Comparison of ENCODE assay signal across 18 mouse cellular contexts in the genomic region with DNA sequence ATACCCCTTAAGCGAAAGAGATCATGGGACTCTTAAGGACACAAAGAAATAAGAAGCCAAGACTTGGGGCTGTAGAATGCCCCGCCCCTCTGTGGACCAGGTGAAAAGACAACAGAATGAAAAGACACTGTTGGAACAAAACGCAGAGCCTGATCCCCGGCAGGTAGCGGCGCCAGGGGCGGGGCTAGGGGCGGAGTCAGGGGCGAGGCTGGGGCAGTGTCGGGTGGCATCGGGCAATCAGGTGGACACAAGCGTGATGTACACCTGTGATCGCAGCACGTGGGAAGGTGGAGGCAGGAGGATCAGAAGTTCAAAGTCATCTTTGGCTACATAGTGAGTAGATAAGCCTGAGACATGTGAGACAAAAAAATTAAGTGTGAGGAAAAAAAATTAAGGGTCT.
DNase-seq lines count a peak whose midpoint lies in the region; ATAC-seq and TF ChIP-seq lines count a peak whose summit lies in the region.
"Had no signal": no experiment of that assay in that cellular context is flagged by ENCODE, and none has a peak within 500 bp of the region (broad histone marks: within the 10 kb centered on the region; RNA-seq: fewer than 3 reads in every experiment).

No protein-coding gene starts in this region.

- no peaks in the 10 kb centered on the region for H3K36me3 ChIP-seq in lung, embryonic 14.5 days (ENCODE audit: insufficient read depth)
- no peaks in the 10 kb centered on the region for H3K36me3 ChIP-seq in embryonic facial prominence, embryonic 14.5 days (ENCODE audit: control insufficient read depth, insufficient read depth, low read length)
- H3K36me3 ChIP-seq in intestine, postnatal 0 days (ENCODE audit: control insufficient read depth, insufficient read depth), result no peaks in the 10 kb centered on the region
- H3K36me3 ChIP-seq in heart, embryonic 11.5 days (ENCODE audit: control insufficient read depth, insufficient read depth, low read length), result no peaks in the 10 kb centered on the region
- H3K36me3 ChIP-seq: forebrain, embryonic 15.5 days; hindbrain, embryonic 15.5 days; limb, embryonic 12.5 days; lung, embryonic 15.5 days; stomach, embryonic 15.5 days had no signal

- TF ChIP-seq CTCF in lung, embryonic 14.5 days (IDR thresholded peaks at IDR 0.05; ENCODE audit: low read depth), result no peak
- TF ChIP-seq CTCF in lung, adult 2 months (IDR thresholded peaks at IDR 0.05; ENCODE audit: insufficient read depth, low read length), result no peak
- TF ChIP-seq CTCF in intestine, postnatal 0 days (IDR thresholded peaks at IDR 0.05; ENCODE audit: low read depth), result no peak

- DNase-seq in lung, embryonic 14.5 days, result peak; percentile 15
- no peak for DNase-seq in lung, adult 2 months
- no peak for DNase-seq in embryonic facial prominence, embryonic 14.5 days (ENCODE audit: low spot score)
- DNase-seq in lung, postnatal 36 days, result peak; percentile 14
- DNase-seq in Muller cell, postnatal 12 days (ENCODE audit: inconsistent ontology term), result no peak
- DNase-seq: adrenal gland, postnatal 10 days; cerebellum, adult 2 months; gastrocnemius, adult 2 months; heart, adult 11 months; right cerebral cortex, adult 18-20 months had no signal

- no peaks in the 10 kb centered on the region for H3K9me3 ChIP-seq in lung, embryonic 14.5 days (ENCODE audit: low read depth, low read length)
- no peaks in the 10 kb centered on the region for H3K9me3 ChIP-seq in embryonic facial prominence, embryonic 14.5 days (ENCODE audit: control insufficient read depth, low read length)
- H3K9me3 ChIP-seq in intestine, postnatal 0 days (ENCODE audit: control insufficient read depth), result no peaks in the 10 kb centered on the region
- no peaks in the 10 kb centered on the region for H3K9me3 ChIP-seq in heart, embryonic 11.5 days (replicated peaks; ENCODE audit: control insufficient read depth, low read length)
- H3K9me3 ChIP-seq: forebrain, embryonic 15.5 days; hindbrain, embryonic 15.5 days; lung, embryonic 15.5 days; stomach, embryonic 15.5 days had no signal

- no peak overlapping the region for H3K9ac ChIP-seq in lung, embryonic 14.5 days
- no peak overlapping the region for H3K9ac ChIP-seq in embryonic facial prominence, embryonic 14.5 days (ENCODE audit: low read depth, low read length)
- H3K9ac ChIP-seq in intestine, postnatal 0 days (ENCODE audit: low read depth, low read length), result no peak overlapping the region
- H3K9ac ChIP-seq in heart, embryonic 11.5 days (ENCODE audit: low read depth, low read length), result no peak overlapping the region
- H3K9ac ChIP-seq: forebrain, embryonic 15.5 days; hindbrain, embryonic 15.5 days; limb, embryonic 12.5 days; lung, embryonic 15.5 days; stomach, embryonic 15.5 days had no signal

- H3K4me3 ChIP-seq in lung, embryonic 14.5 days (ENCODE audit: low read depth, low read length), result no peak overlapping the region
- no peak overlapping the region for H3K4me3 ChIP-seq in lung, adult 2 months (replicated peaks; ENCODE audit: extremely low read depth, low read depth, low read length)
- no peak overlapping the region for H3K4me3 ChIP-seq in embryonic facial prominence, embryonic 14.5 days (ENCODE audit: low read depth, low read length)
- no peak overlapping the region for H3K4me3 ChIP-seq in intestine, postnatal 0 days (ENCODE audit: low read depth, low read length)
- H3K4me3 ChIP-seq in heart, embryonic 11.5 days (ENCODE audit: low read depth, low read length), result no peak overlapping the region
- H3K4me3 ChIP-seq: forebrain, embryonic 15.5 days; gastrocnemius, adult 2 months; hindbrain, embryonic 15.5 days; limb, embryonic 12.5 days; lung, embryonic 15.5 days; stomach, embryonic 15.5 days had no signal

- WGBS in lung, embryonic 14.5 days, result 23% methylated on average over 14 of the region's 14 CpGs
- 22% methylated on average over 14 of the region's 14 CpGs for WGBS in lung, adult 2 months
- WGBS in embryonic facial prominence, embryonic 14.5 days, result 18% methylated on average over 14 of the region's 14 CpGs
- 8% methylated on average over 14 of the region's 14 CpGs for WGBS in intestine, postnatal 0 days
- 18% methylated on average over 14 of the region's 14 CpGs for WGBS in heart, embryonic 11.5 days (ENCODE audit: insufficient replicate concordance)

- H3K27me3 ChIP-seq in lung, embryonic 14.5 days (ENCODE audit: insufficient read depth, low read length), result no peaks in the 10 kb centered on the region
- H3K27me3 ChIP-seq in embryonic facial prominence, embryonic 14.5 days (replicated peaks; ENCODE audit: control insufficient read depth, insufficient read depth, low read length), result no peaks in the 10 kb centered on the region
- H3K27me3 ChIP-seq in intestine, postnatal 0 days (replicated peaks; ENCODE audit: control insufficient read depth, insufficient read depth, low read length), result no peaks in the 10 kb centered on the region
- H3K27me3 ChIP-seq in heart, embryonic 11.5 days (ENCODE audit: control insufficient read depth, insufficient read depth, low read length), result peaks cover 2% of the 10 kb centered on the region; the same call in 1 of the 2 replicates
- H3K27me3 ChIP-seq: forebrain, embryonic 15.5 days; hindbrain, embryonic 15.5 days; lung, embryonic 15.5 days; stomach, embryonic 15.5 days had no signal

- no peaks in the 10 kb centered on the region for H3K4me1 ChIP-seq in lung, embryonic 14.5 days (ENCODE audit: insufficient read depth)
- no peaks in the 10 kb centered on the region for H3K4me1 ChIP-seq in lung, adult 2 months (ENCODE audit: control insufficient read depth, insufficient read depth, low read length)
- H3K4me1 ChIP-seq in embryonic facial prominence, embryonic 14.5 days (ENCODE audit: control insufficient read depth, insufficient read depth, low read length), result no peaks in the 10 kb centered on the region
- no peaks in the 10 kb centered on the region for H3K4me1 ChIP-seq in intestine, postnatal 0 days (replicated peaks; ENCODE audit: control insufficient read depth, insufficient read depth, low read length)
- no peaks in the 10 kb centered on the region for H3K4me1 ChIP-seq in heart, embryonic 11.5 days (ENCODE audit: control insufficient read depth, insufficient read depth, low read length)
- H3K4me1 ChIP-seq: limb, embryonic 12.5 days; lung, embryonic 15.5 days; stomach, embryonic 15.5 days had no signal

- no peak overlapping the region for H3K27ac ChIP-seq in lung, embryonic 14.5 days (ENCODE audit: low read depth)
- no peak overlapping the region for H3K27ac ChIP-seq in embryonic facial prominence, embryonic 14.5 days (replicated peaks; ENCODE audit: low read depth, low read length)
- H3K27ac ChIP-seq in intestine, postnatal 0 days (ENCODE audit: low read depth, low read length), result no peak overlapping the region
- H3K27ac ChIP-seq in heart, embryonic 11.5 days (ENCODE audit: low read depth, low read length), result no peak overlapping the region
- H3K27ac ChIP-seq: forebrain, embryonic 15.5 days; gastrocnemius, adult 2 months; hindbrain, embryonic 15.5 days; limb, embryonic 12.5 days; lung, embryonic 15.5 days; stomach, embryonic 15.5 days had no signal

- ATAC-seq in lung, embryonic 14.5 days (ENCODE audit: insufficient read depth), result no peak
- ATAC-seq in embryonic facial prominence, embryonic 14.5 days (ENCODE audit: low read depth), result peak; percentile 55; the same call in 1 of the 2 replicates
- ATAC-seq in intestine, postnatal 0 days, result peak; percentile 49; the same call in 1 of the 2 replicates
- ATAC-seq in heart, embryonic 11.5 days (replicated peaks; ENCODE audit: insufficient number of reproducible peaks, low FRiP score, low TSS enrichment), result no peak
- ATAC-seq: forebrain, embryonic 15.5 days had no signal

- no peak overlapping the region for H3K4me2 ChIP-seq in lung, embryonic 14.5 days
- no peak overlapping the region for H3K4me2 ChIP-seq in embryonic facial prominence, embryonic 14.5 days (ENCODE audit: low read depth, low read length)
- H3K4me2 ChIP-seq in intestine, postnatal 0 days (replicated peaks; ENCODE audit: low read depth), result peak overlapping the region; percentile 24
- H3K4me2 ChIP-seq in heart, embryonic 11.5 days, result no peak overlapping the region
- H3K4me2 ChIP-seq: forebrain, embryonic 15.5 days; hindbrain, embryonic 15.5 days; limb, embryonic 12.5 days; lung, embryonic 15.5 days; midbrain, embryonic 11.5 days; stomach, embryonic 15.5 days had no signal

- no peak for TF ChIP-seq POLR2A in lung, adult 2 months (IDR thresholded peaks at IDR 0.05; ENCODE audit: borderline replicate concordance, extremely low read depth, low read depth, low read length)

Comparison
In these comparisons a context has a peak if more than half of its experiments do, and no peak if none do; other contexts are left out.
1. DNase-seq: peak in lung, embryonic 14.5 days (single experiment) and lung, postnatal 36 days (single experiment); none in lung, adult 2 months (single experiment), embryonic facial prominence, embryonic 14.5 days (single experiment) and Muller cell, postnatal 12 days (single experiment).
2. ATAC-seq: peak in embryonic facial prominence, embryonic 14.5 days (single experiment) and intestine, postnatal 0 days (single experiment); none in lung, embryonic 14.5 days (single experiment) and heart, embryonic 11.5 days (single experiment).